Mouse (Mus musculus): ENCODE measurements around the gene Slc22a23. TPM values are rescaled to one million over a fixed set of nuclear protein-coding genes. Genes with fewer than 3 reads are reported as not detected.

Slc22a23 gene
- polyA plus RNA-seq, 1 experiment from 2014 or later = 15.2 TPM

DNA sequence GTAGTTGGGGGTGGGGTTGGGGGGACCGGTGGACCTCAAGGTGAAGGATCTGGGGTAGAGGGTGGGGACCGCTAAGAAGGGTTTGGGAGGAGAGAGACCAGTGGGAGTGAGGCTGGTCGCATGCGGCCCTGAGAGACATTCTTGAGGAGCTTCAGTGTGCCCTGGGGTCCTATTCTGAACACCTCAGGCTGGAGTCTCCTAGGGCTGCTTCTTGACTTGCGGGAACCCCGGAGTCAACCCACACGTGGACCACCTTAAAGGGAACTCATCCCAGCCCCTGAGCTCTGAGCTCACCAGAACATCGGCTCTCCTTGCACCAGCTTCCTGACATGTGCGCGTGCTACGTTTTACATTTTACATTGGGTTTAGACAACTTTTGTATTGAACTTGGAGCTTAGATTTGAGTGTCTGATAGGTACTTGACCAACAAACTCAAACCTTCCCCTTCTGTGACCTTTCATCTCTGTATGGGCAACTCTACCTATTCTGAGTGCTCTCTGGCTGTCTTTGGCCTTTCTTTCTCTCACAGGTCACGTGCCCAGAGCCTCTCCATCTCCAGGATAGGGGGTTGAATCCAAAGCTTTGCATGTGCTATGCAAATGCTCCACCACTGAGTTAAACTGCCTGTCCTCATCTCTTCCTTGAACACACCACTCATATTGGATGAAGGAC is 181.5 kb downstream of the Slc22a23 start:
- Histone ChIP-seq H3K4me1 (ENCODE audit: control insufficient read depth, insufficient read depth, low read length) (peaks cover 16% of the 10 kb centered on the region), H3K9me3 (replicated peaks; ENCODE audit: control insufficient read depth, low read length, poor library complexity, severe bottlenecking) (no peaks in the 10 kb centered on the region), H3K4me2 (ENCODE audit: low read length) (peak overlapping the region; percentile 87), H3K36me3 (ENCODE audit: control insufficient read depth, insufficient read depth, low read length) (peaks cover 3% of the 10 kb centered on the region; the same call in 1 of the 2 replicates), H3K27me3 (ENCODE audit: control insufficient read depth, insufficient read depth, low read depth, low read length) (no peaks in the 10 kb centered on the region), H3K4me3 (ENCODE audit: low read depth, low read length) (peak overlapping the region; percentile 80), H3K27ac (ENCODE audit: low read length) (peak overlapping the region; percentile 93), H3K9ac (ENCODE audit: low read depth, low read length) (peak overlapping the region; percentile 77)
- peak; percentile 84 for ATAC-seq
- 38% methylated on average over 12 of the region's 12 CpGs for WGBS

- H3K27me3 ChIP-seq (ENCODE audit: control insufficient read depth, insufficient read depth, low read depth, low read length) = no peaks in the 10 kb centered on the region
- peak within 1 kb of the TSS; percentile 93 for H3K27ac ChIP-seq (ENCODE audit: low read length)
- 4% methylated on average over 36 of the region's 44 CpGs for WGBS
- H3K9ac ChIP-seq (ENCODE audit: low read depth, low read length) = peak within 1 kb of the TSS; percentile 77
- no peaks in the 10 kb centered on the region for H3K9me3 ChIP-seq (replicated peaks; ENCODE audit: control insufficient read depth, low read length, poor library complexity, severe bottlenecking)
- peaks cover 16% of the 10 kb centered on the region for H3K4me1 ChIP-seq (ENCODE audit: control insufficient read depth, insufficient read depth, low read length)
- peak; percentile 97 for ATAC-seq
- peaks cover 3% of the 10 kb centered on the region; the same call in 1 of the 2 replicates for H3K36me3 ChIP-seq (ENCODE audit: control insufficient read depth, insufficient read depth, low read length)
- H3K4me2 ChIP-seq (ENCODE audit: low read length) = peak within 1 kb of the TSS; percentile 87
- H3K4me3 ChIP-seq (ENCODE audit: low read depth, low read length) = peak within 1 kb of the TSS; percentile 80
Observed at GRCm38 (mm10) chr13:34162491-34163303, 182.3 kb downstream of the Slc22a23 start, which contains the start of gene Psmg4. Gene Psmg4 (plus strand): TSS chr13:34162964.

DNA sequence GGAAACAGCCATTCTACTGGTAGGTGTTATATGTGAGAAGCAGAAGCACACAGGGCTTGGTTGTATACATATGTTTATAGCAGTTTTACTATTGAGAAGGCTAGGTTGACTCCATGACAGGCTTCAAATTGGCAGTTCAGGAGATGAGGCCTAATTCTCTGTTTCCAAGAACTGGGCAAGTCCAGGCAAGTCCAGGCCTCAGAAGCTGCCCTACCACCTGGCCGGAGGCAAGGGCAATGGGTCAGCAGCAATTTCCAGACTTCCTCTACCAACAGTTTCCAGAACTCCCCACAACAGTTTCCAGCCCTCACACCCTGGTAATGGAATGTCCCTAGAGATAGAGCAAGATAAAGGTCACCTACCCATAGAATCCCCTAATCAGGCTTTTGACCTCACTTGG is 185.1 kb downstream of the Slc22a23 start:
- 100% methylated on average over 1 of the region's 1 CpGs for WGBS
- Histone ChIP-seq H3K4me1 (ENCODE audit: control insufficient read depth, insufficient read depth, low read length) (peaks cover 16% of the 10 kb centered on the region), H3K36me3 (ENCODE audit: control insufficient read depth, insufficient read depth, low read length) (no peaks in the 10 kb centered on the region), H3K27ac (ENCODE audit: low read length) (no peak overlapping the region), H3K9me3 (replicated peaks; ENCODE audit: control insufficient read depth, low read length, poor library complexity, severe bottlenecking) (no peaks in the 10 kb centered on the region), H3K4me2 (ENCODE audit: low read length) (no peak overlapping the region), H3K9ac (ENCODE audit: low read depth, low read length) (no peak overlapping the region), H3K4me3 (ENCODE audit: low read depth, low read length) (no peak overlapping the region), H3K27me3 (ENCODE audit: control insufficient read depth, insufficient read depth, low read depth, low read length) (no peaks in the 10 kb centered on the region)
- ATAC-seq = no peak

DNA sequence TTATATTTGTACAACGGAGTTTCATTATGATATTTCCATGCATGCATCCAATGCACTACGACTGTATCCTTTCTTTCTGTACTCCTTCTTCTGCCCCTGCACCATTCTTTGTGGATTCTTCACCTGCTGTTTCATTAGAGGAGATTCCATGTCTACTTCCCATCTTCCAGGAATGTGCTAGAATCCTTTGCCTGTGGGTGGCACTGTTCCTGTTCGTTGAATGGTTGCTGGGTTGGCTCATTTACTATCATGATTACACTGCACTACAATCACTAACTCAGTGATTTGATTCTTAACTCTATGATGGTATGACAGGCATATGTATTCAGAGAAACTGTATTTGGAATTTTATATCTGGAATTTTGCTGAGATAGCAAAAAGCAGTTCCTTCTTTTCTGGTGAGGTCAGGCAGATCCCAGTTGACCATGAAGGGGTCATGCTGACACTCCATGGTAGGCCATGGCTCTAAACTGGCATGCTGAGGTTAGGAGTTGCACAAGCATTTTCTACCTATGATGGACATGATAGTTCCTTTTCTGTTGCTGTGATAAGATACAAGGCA is 187.3 kb downstream of the Slc22a23 start:
- Histone ChIP-seq H3K4me2 (ENCODE audit: low read length) (no peak overlapping the region), H3K36me3 (ENCODE audit: control insufficient read depth, insufficient read depth, low read length) (no peaks in the 10 kb centered on the region), H3K4me3 (ENCODE audit: low read depth, low read length) (no peak overlapping the region), H3K9me3 (replicated peaks; ENCODE audit: control insufficient read depth, low read length, poor library complexity, severe bottlenecking) (no peaks in the 10 kb centered on the region), H3K27ac (ENCODE audit: low read length) (no peak overlapping the region), H3K9ac (ENCODE audit: low read depth, low read length) (no peak overlapping the region), H3K4me1 (ENCODE audit: control insufficient read depth, insufficient read depth, low read length) (peaks cover 19% of the 10 kb centered on the region), H3K27me3 (ENCODE audit: control insufficient read depth, insufficient read depth, low read depth, low read length) (no peaks in the 10 kb centered on the region)
- WGBS = 85% methylated on average over 3 of the region's 3 CpGs
- no peak for ATAC-seq

- Histone ChIP-seq H3K9ac (ENCODE audit: low read depth, low read length) (no peak overlapping the region), H3K9me3 (replicated peaks; ENCODE audit: control insufficient read depth, low read length, poor library complexity, severe bottlenecking) (no peaks in the 10 kb centered on the region), H3K4me3 (ENCODE audit: low read depth, low read length) (no peak overlapping the region), H3K27ac (ENCODE audit: low read length) (peak overlapping the region; percentile 29; the same call in 1 of the 2 replicates), H3K27me3 (ENCODE audit: control insufficient read depth, insufficient read depth, low read depth, low read length) (no peaks in the 10 kb centered on the region), H3K36me3 (ENCODE audit: control insufficient read depth, insufficient read depth, low read length) (no peaks in the 10 kb centered on the region), H3K4me2 (ENCODE audit: low read length) (no peak overlapping the region), H3K4me1 (ENCODE audit: control insufficient read depth, insufficient read depth, low read length) (peaks cover 13% of the 10 kb centered on the region)
- 73% methylated on average over 2 of the region's 2 CpGs for WGBS
- no peak for ATAC-seq
Observed at GRCm38 (mm10) chr13:34156840-34157185, 188.2 kb downstream of the Slc22a23 start.

GRCm38 (mm10) chr13:34156133-34156839 is 188.7 kb downstream of the Slc22a23 start:
- Histone ChIP-seq H3K36me3 (ENCODE audit: control insufficient read depth, insufficient read depth, low read length) (no peaks in the 10 kb centered on the region), H3K27me3 (ENCODE audit: control insufficient read depth, insufficient read depth, low read depth, low read length) (no peaks in the 10 kb centered on the region), H3K9me3 (replicated peaks; ENCODE audit: control insufficient read depth, low read length, poor library complexity, severe bottlenecking) (no peaks in the 10 kb centered on the region), H3K9ac (ENCODE audit: low read depth, low read length) (no peak overlapping the region), H3K4me2 (ENCODE audit: low read length) (no peak overlapping the region), H3K27ac (ENCODE audit: low read length) (peak overlapping the region; percentile 29; the same call in 1 of the 2 replicates), H3K4me1 (ENCODE audit: control insufficient read depth, insufficient read depth, low read length) (peaks cover 13% of the 10 kb centered on the region), H3K4me3 (ENCODE audit: low read depth, low read length) (no peak overlapping the region)
- WGBS = 58% methylated on average over 8 of the region's 8 CpGs
- no peak for ATAC-seq

DNA sequence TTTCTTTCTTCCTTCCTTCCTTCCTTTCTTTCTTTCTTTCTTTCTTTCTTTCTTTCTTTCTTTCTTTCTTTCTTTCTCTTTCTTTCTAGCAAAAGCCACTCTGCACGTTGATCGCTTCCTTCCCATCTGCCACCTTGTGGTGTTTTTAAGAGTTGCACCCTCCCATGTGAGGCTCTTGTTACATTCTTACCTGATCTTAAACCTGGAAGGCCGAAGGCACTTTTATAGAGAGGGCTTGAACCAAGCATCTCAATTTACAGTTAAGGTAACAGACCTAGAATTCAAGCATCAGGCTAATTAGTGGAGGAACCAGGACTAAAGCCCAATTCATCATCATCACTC is 190.1 kb downstream of the Slc22a23 start:
- peak; percentile 25; the same call in 1 of the 2 replicates for ATAC-seq
- Histone ChIP-seq H3K4me3 (ENCODE audit: low read depth, low read length) (peak overlapping the region; percentile 26), H3K36me3 (ENCODE audit: control insufficient read depth, insufficient read depth, low read length) (no peaks in the 10 kb centered on the region), H3K9me3 (replicated peaks; ENCODE audit: control insufficient read depth, low read length, poor library complexity, severe bottlenecking) (no peaks in the 10 kb centered on the region), H3K4me2 (ENCODE audit: low read length) (peak overlapping the region; percentile 52), H3K27ac (ENCODE audit: low read length) (peak overlapping the region; percentile 87), H3K27me3 (ENCODE audit: control insufficient read depth, insufficient read depth, low read depth, low read length) (no peaks in the 10 kb centered on the region), H3K9ac (ENCODE audit: low read depth, low read length) (peak overlapping the region; percentile 57), H3K4me1 (ENCODE audit: control insufficient read depth, insufficient read depth, low read length) (peaks cover 24% of the 10 kb centered on the region)
- 29% methylated on average over 3 of the region's 3 CpGs for WGBS

DNA sequence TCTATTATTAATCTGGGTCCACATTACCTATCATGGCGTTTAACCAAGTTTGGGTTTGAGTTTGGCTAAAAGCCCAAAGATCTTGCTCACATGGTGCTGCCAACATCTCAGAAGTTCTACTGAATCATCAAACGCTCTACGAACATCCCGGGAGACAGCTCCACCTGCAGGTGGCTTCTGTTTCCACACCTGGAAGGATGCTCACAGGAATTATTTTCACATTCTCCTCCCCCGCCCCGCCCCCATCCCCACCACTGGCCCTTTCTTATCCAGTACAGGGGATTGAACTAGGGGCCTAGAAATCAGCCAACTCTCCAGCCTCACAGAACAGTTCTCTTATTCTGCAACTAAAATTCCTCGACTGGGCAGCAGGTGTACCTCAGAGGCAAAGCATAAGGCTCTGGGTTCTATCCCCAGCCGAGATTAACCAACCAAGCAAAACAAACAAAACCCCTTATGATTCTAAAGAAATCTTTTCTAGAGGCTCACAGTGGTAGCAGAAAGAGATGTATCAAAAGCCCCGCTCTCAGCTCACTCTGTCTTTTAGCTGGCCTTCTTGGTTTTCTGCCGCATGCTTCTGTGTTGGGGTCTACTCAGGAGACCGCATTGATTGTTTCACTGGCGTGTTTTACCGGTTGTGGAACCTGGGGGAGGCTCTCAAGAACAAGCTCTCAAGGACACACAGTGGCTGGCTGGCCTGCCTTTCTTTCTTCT is 190.6 kb downstream of the Slc22a23 start:
- Histone ChIP-seq H3K4me1 (ENCODE audit: control insufficient read depth, insufficient read depth, low read length) (peaks cover 29% of the 10 kb centered on the region), H3K27me3 (ENCODE audit: control insufficient read depth, insufficient read depth, low read depth, low read length) (no peaks in the 10 kb centered on the region), H3K9me3 (replicated peaks; ENCODE audit: control insufficient read depth, low read length, poor library complexity, severe bottlenecking) (no peaks in the 10 kb centered on the region), H3K27ac (ENCODE audit: low read length) (peak overlapping the region; percentile 87), H3K9ac (ENCODE audit: low read depth, low read length) (peak overlapping the region; percentile 57), H3K4me2 (ENCODE audit: low read length) (peak overlapping the region; percentile 52), H3K36me3 (ENCODE audit: control insufficient read depth, insufficient read depth, low read length) (no peaks in the 10 kb centered on the region), H3K4me3 (ENCODE audit: low read depth, low read length) (peak overlapping the region; percentile 26)
- peak; percentile 46 for ATAC-seq
- WGBS = 33% methylated on average over 13 of the region's 13 CpGs

All from midbrain, embryonic 16.5 days (tissue).